Mouse (Mus musculus): ENCODE measurements around the gene Ccl6.

- TF ChIP-seq CTCF (IDR thresholded peaks at IDR 0.05; ENCODE audit: borderline replicate concordance, control insufficient read depth, extremely low read depth, insufficient read depth, low read length, poor library complexity) = no peak
- no peak for TF ChIP-seq POLR2A (IDR thresholded peaks at IDR 0.05; ENCODE audit: control insufficient read depth, extremely low read depth, insufficient read depth, low read length, poor library complexity)
These were observed 46.6 kb upstream of the Ccl6 start for GRCm38 (mm10) chr11:83639533-83639932.
